Comparison of ENCODE assay signal across 8 mouse cellular contexts in genomic region chr10:81393456-81394063, GRCm38 (mm10). TPM values are rescaled to one million over a fixed set of nuclear protein-coding genes. Genes with fewer than 3 reads are reported as not detected.
DNase-seq lines count a peak whose midpoint lies in the region; ATAC-seq and TF ChIP-seq lines count a peak whose summit lies in the region.

No protein-coding gene starts in this region.

- TF ChIP-seq EP300 in liver, embryonic 14.5 days (IDR thresholded peaks at IDR 0.05; ENCODE audit: low read depth) = no peak

- no peak for ATAC-seq in G1E (ENCODE audit: extremely low read depth, insufficient number of reproducible peaks, low FRiP score, poor library complexity, severe bottlenecking)
- no peak for ATAC-seq in embryonic facial prominence, embryonic 12.5 days (ENCODE audit: insufficient number of reproducible peaks, insufficient read depth, low FRiP score, low TSS enrichment)
- ATAC-seq in hindbrain, embryonic 16.5 days = no peak
- ATAC-seq in liver, embryonic 14.5 days (ENCODE audit: insufficient read depth) = no peak
- ATAC-seq in stomach, embryonic 14.5 days (ENCODE audit: insufficient number of reproducible peaks, insufficient read depth, low FRiP score, low read depth) = no peak

- H3K27me3 ChIP-seq in G1E (ENCODE audit: insufficient read depth, low read length) = peaks cover 15% of the 10 kb centered on the region; the same call in 1 of the 2 replicates
- H3K27me3 ChIP-seq in embryonic facial prominence, embryonic 12.5 days = no peaks in the 10 kb centered on the region
- H3K27me3 ChIP-seq in hindbrain, embryonic 16.5 days (replicated peaks; ENCODE audit: control insufficient read depth, insufficient read depth, low read length) = no peaks in the 10 kb centered on the region
- H3K27me3 ChIP-seq in liver, embryonic 14.5 days (ENCODE audit: control insufficient read depth, insufficient read depth, low read length) = no peaks in the 10 kb centered on the region
- H3K27me3 ChIP-seq in stomach, embryonic 14.5 days (ENCODE audit: control insufficient read depth, insufficient read depth, low read length) = no peaks in the 10 kb centered on the region

- H3K4me2 ChIP-seq in embryonic facial prominence, embryonic 12.5 days (replicated peaks) = peak overlapping the region; percentile 50
- H3K4me2 ChIP-seq in hindbrain, embryonic 16.5 days (ENCODE audit: low read length) = peak overlapping the region; percentile 41
- H3K4me2 ChIP-seq in liver, embryonic 14.5 days (ENCODE audit: low read depth) = peak overlapping the region; percentile 65
- H3K4me2 ChIP-seq in stomach, embryonic 14.5 days (replicated peaks; ENCODE audit: low read depth, low read length) = peak overlapping the region; percentile 59

- peak overlapping the region; percentile 66 for H3K27ac ChIP-seq in embryonic facial prominence, embryonic 12.5 days
- peak overlapping the region; percentile 37; the same call in 1 of the 2 replicates for H3K27ac ChIP-seq in hindbrain, embryonic 16.5 days (ENCODE audit: low read depth, low read length)
- no peak overlapping the region for H3K27ac ChIP-seq in liver, embryonic 14.5 days
- H3K27ac ChIP-seq in stomach, embryonic 14.5 days (ENCODE audit: low read length) = peak overlapping the region; percentile 70

- 5% methylated on average over 19 of the region's 19 CpGs for WGBS in embryonic facial prominence, embryonic 12.5 days
- WGBS in hindbrain, embryonic 16.5 days = 6% methylated on average over 19 of the region's 19 CpGs
- 5% methylated on average over 19 of the region's 19 CpGs for WGBS in liver, embryonic 14.5 days (ENCODE audit: insufficient replicate concordance)
- 4% methylated on average over 19 of the region's 19 CpGs for WGBS in stomach, embryonic 14.5 days

- peak overlapping the region; percentile 44; the same call in 1 of the 2 replicates for H3K4me3 ChIP-seq in G1E (ENCODE audit: low read depth, low read length)
- H3K4me3 ChIP-seq in embryonic facial prominence, embryonic 12.5 days = peak overlapping the region; percentile 24
- peak overlapping the region; percentile 14 for H3K4me3 ChIP-seq in hindbrain, embryonic 16.5 days (ENCODE audit: low read length)
- peak overlapping the region; percentile 41 for H3K4me3 ChIP-seq in liver, embryonic 14.5 days (ENCODE audit: insufficient read depth in 1 of 2, low read depth in 2 of 2, low read length in 2 of 2)
- peak overlapping the region; percentile 25 for H3K4me3 ChIP-seq in stomach, embryonic 14.5 days (ENCODE audit: low read depth, low read length)

- no peaks in the 10 kb centered on the region for H3K9me3 ChIP-seq in G1E (replicated peaks)
- no peaks in the 10 kb centered on the region for H3K9me3 ChIP-seq in embryonic facial prominence, embryonic 12.5 days
- no peaks in the 10 kb centered on the region for H3K9me3 ChIP-seq in hindbrain, embryonic 16.5 days (ENCODE audit: control insufficient read depth, low read length)
- H3K9me3 ChIP-seq in liver, embryonic 14.5 days (ENCODE audit: control insufficient read depth, low read length) = no peaks in the 10 kb centered on the region
- no peaks in the 10 kb centered on the region for H3K9me3 ChIP-seq in stomach, embryonic 14.5 days (ENCODE audit: control insufficient read depth, low read depth, low read length)

- peaks cover 35% of the 10 kb centered on the region for H3K4me1 ChIP-seq in G1E (ENCODE audit: insufficient read depth, low read depth, low read length)
- H3K4me1 ChIP-seq in embryonic facial prominence, embryonic 12.5 days = peaks cover 20% of the 10 kb centered on the region
- H3K4me1 ChIP-seq in hindbrain, embryonic 16.5 days (ENCODE audit: control insufficient read depth, insufficient read depth, low read depth, low read length) = peaks cover 23% of the 10 kb centered on the region
- peaks cover 2 to 5% of the 10 kb centered on the region in 2 experiments; a peak in 3 of 4 replicates for H3K4me1 ChIP-seq in liver, embryonic 14.5 days (replicated peaks; ENCODE audit: control insufficient read depth in 2 of 2, insufficient read depth in 2 of 2, low read length in 1 of 2)
- H3K4me1 ChIP-seq in stomach, embryonic 14.5 days (ENCODE audit: control insufficient read depth, insufficient read depth, low read length) = peaks cover 21% of the 10 kb centered on the region

- peaks cover 43% of the 10 kb centered on the region for H3K36me3 ChIP-seq in G1E (replicated peaks)
- peaks cover 4% of the 10 kb centered on the region; the same call in 1 of the 2 replicates for H3K36me3 ChIP-seq in embryonic facial prominence, embryonic 12.5 days
- peaks cover 5% of the 10 kb centered on the region; the same call in 1 of the 2 replicates for H3K36me3 ChIP-seq in hindbrain, embryonic 16.5 days (ENCODE audit: control insufficient read depth, insufficient read depth, low read length)
- H3K36me3 ChIP-seq in liver, embryonic 14.5 days (replicated peaks; ENCODE audit: control insufficient read depth, insufficient read depth, low read depth) = no peaks in the 10 kb centered on the region
- peaks cover 9% of the 10 kb centered on the region for H3K36me3 ChIP-seq in stomach, embryonic 14.5 days (ENCODE audit: control insufficient read depth, insufficient read depth, low read length)

- DNase-seq in G1E (ENCODE audit: low spot score) = no peak
- DNase-seq in liver, embryonic 14.5 days (ENCODE audit: low read depth in 3 of 3, low spot score in 3 of 3) = no peak
- DNase-seq in cerebellum, adult 11-12 months = no peak
- no peak for DNase-seq in T-cell, adult 2 months (ENCODE audit: low spot score)
- no peak for DNase-seq in cerebellum, adult 18-20 months

- no peak for TF ChIP-seq CTCF in G1E (IDR thresholded peaks at IDR 0.05; ENCODE audit: low read depth, low read length)
- TF ChIP-seq CTCF in liver, embryonic 14.5 days (IDR thresholded peaks at IDR 0.05; ENCODE audit: low read depth) = no peak

- peak overlapping the region; percentile 48 for H3K9ac ChIP-seq in embryonic facial prominence, embryonic 12.5 days
- H3K9ac ChIP-seq in hindbrain, embryonic 16.5 days (ENCODE audit: low read depth, low read length) = peak overlapping the region; percentile 57
- peak overlapping the region; percentile 37; the same call in 1 of the 2 replicates for H3K9ac ChIP-seq in liver, embryonic 14.5 days (replicated peaks)
- H3K9ac ChIP-seq in stomach, embryonic 14.5 days (replicated peaks; ENCODE audit: low read depth, low read length) = peak overlapping the region; percentile 0; the same call in 1 of the 2 replicates

RNA-seq across cellular contexts. Expression of gene Smim24, which starts 0.7 kb away (rescaled TPM):
- total RNA-seq in G1E (2014; fragmentation: Nextera tagmentation) (6.5 and 13.8 TPM in 2 replicates), G1E (2017) (1.9 and 3.5 TPM in 2 replicates)
- polyA plus RNA-seq in G1E (2012) = 1.6 and 1.8 TPM in 2 replicates
- polyA plus RNA-seq in embryonic facial prominence, embryonic 12.5 days (2016; fragmentation: Nextera tagmentation; extraction: Ambion mirVana) = 3.1 and 3.4 TPM in 2 replicates
- polyA plus RNA-seq in hindbrain, embryonic 16.5 days (2015; fragmentation: Nextera tagmentation; extraction: Ambion mirVana) = 1.6 and 2.3 TPM in 2 replicates
- polyA plus RNA-seq in liver, embryonic 14.5 days (2012; rRNA removed) = 1.6 and 1.9 TPM in 2 replicates
- polyA plus RNA-seq in liver, embryonic 14.5 days (2014; fragmentation: Nextera tagmentation; extraction: Ambion mirVana) = 1.7 and 1.8 TPM in 2 replicates
- 17.7 and 21.5 TPM in 2 replicates for polyA plus RNA-seq in stomach, embryonic 14.5 days (2014; fragmentation: Nextera tagmentation; extraction: Ambion mirVana)

RNA-seq across cellular contexts. Expression of gene Gm48552, which starts 4.8 kb away (rescaled TPM):
- total RNA-seq in G1E (2014; fragmentation: Nextera tagmentation) (1.2 and 3.1 TPM in 2 replicates), G1E (2017) (0.38 and 0.93 TPM in 2 replicates)
- polyA plus RNA-seq in G1E (2012) = 7.2 and 7.4 TPM in 2 replicates
- polyA plus RNA-seq in embryonic facial prominence, embryonic 12.5 days (2016; fragmentation: Nextera tagmentation; extraction: Ambion mirVana) = 2.0 and 3.8 TPM in 2 replicates
- polyA plus RNA-seq in hindbrain, embryonic 16.5 days (2015; fragmentation: Nextera tagmentation; extraction: Ambion mirVana) = 1.5 and 2.2 TPM in 2 replicates
- 0.78 and 0.90 TPM in 2 replicates for polyA plus RNA-seq in liver, embryonic 14.5 days (2012; rRNA removed)
- polyA plus RNA-seq in liver, embryonic 14.5 days (2014; fragmentation: Nextera tagmentation; extraction: Ambion mirVana) = 0.21 and 0.36 TPM in 2 replicates
- polyA plus RNA-seq in stomach, embryonic 14.5 days (2014; fragmentation: Nextera tagmentation; extraction: Ambion mirVana) = 1.0 and 1.1 TPM in 2 replicates

RNA-seq across cellular contexts. Expression of gene Gm48551, which starts 9.3 kb away (rescaled TPM):
- 1.1 TPM in 1 of 2 replicates, not detected in the other for total RNA-seq in G1E (2014; fragmentation: Nextera tagmentation)
- 2.6 and 4.1 TPM in 2 replicates for total RNA-seq in G1E (2017)
- polyA plus RNA-seq in G1E (2012) = 0.72 and 1.3 TPM in 2 replicates
- polyA plus RNA-seq in embryonic facial prominence, embryonic 12.5 days (2016; fragmentation: Nextera tagmentation; extraction: Ambion mirVana) = 2.9 and 4.1 TPM in 2 replicates
- polyA plus RNA-seq in hindbrain, embryonic 16.5 days (2015; fragmentation: Nextera tagmentation; extraction: Ambion mirVana) = 7.9 and 9.4 TPM in 2 replicates
- 1.0 and 1.7 TPM in 2 replicates for polyA plus RNA-seq in liver, embryonic 14.5 days (2012; rRNA removed)
- 0.37 and 0.47 TPM in 2 replicates for polyA plus RNA-seq in liver, embryonic 14.5 days (2014; fragmentation: Nextera tagmentation; extraction: Ambion mirVana)
- polyA plus RNA-seq in stomach, embryonic 14.5 days (2014; fragmentation: Nextera tagmentation; extraction: Ambion mirVana) = 3.1 and 4.1 TPM in 2 replicates

RNA-seq across cellular contexts. Expression of gene Dohh, which starts 9.3 kb away (rescaled TPM):
- total RNA-seq in G1E (2014; fragmentation: Nextera tagmentation) = 9.6 and 11.9 TPM in 2 replicates
- total RNA-seq in G1E (2017) = 60.4 and 69.7 TPM in 2 replicates
- 186 and 220 TPM in 2 replicates for polyA plus RNA-seq in G1E (2012)
- polyA plus RNA-seq in embryonic facial prominence, embryonic 12.5 days (2016; fragmentation: Nextera tagmentation; extraction: Ambion mirVana) = 73.6 and 77.0 TPM in 2 replicates
- polyA plus RNA-seq in hindbrain, embryonic 16.5 days (2015; fragmentation: Nextera tagmentation; extraction: Ambion mirVana) = 99.8 and 108 TPM in 2 replicates
- polyA plus RNA-seq in liver, embryonic 14.5 days (2012; rRNA removed) = 29.8 and 32.2 TPM in 2 replicates
- polyA plus RNA-seq in liver, embryonic 14.5 days (2014; fragmentation: Nextera tagmentation; extraction: Ambion mirVana) = 35.0 and 39.7 TPM in 2 replicates
- polyA plus RNA-seq in stomach, embryonic 14.5 days (2014; fragmentation: Nextera tagmentation; extraction: Ambion mirVana) = 44.8 and 48.5 TPM in 2 replicates

RNA-seq across cellular contexts. Expression of gene Fzr1, which starts 15.2 kb away (rescaled TPM):
- total RNA-seq in G1E (2014; fragmentation: Nextera tagmentation) (29.7 and 65.2 TPM in 2 replicates), G1E (2017) (15.8 and 22.8 TPM in 2 replicates)
- polyA plus RNA-seq in G1E (2012) = 88.9 and 96.2 TPM in 2 replicates
- polyA plus RNA-seq in embryonic facial prominence, embryonic 12.5 days (2016; fragmentation: Nextera tagmentation; extraction: Ambion mirVana) = 140 and 143 TPM in 2 replicates
- polyA plus RNA-seq in hindbrain, embryonic 16.5 days (2015; fragmentation: Nextera tagmentation; extraction: Ambion mirVana) = 149 and 156 TPM in 2 replicates
- polyA plus RNA-seq in liver, embryonic 14.5 days (2012; rRNA removed) = 73.1 and 86.2 TPM in 2 replicates
- polyA plus RNA-seq in liver, embryonic 14.5 days (2014; fragmentation: Nextera tagmentation; extraction: Ambion mirVana) = 80.5 and 85.2 TPM in 2 replicates
- polyA plus RNA-seq in stomach, embryonic 14.5 days (2014; fragmentation: Nextera tagmentation; extraction: Ambion mirVana) = 81.3 and 88.7 TPM in 2 replicates

Comparison
In these comparisons a context has a peak if more than half of its experiments do, and no peak if none do; other contexts are left out.
1. H3K9ac ChIP-seq: peak in every context shown above with its lines; median percentile 57 in hindbrain, embryonic 16.5 days; 48 in embryonic facial prominence, embryonic 12.5 days; 37 in liver, embryonic 14.5 days; 0 in stomach, embryonic 14.5 days.